In genomic region chr5:118259152-118259551, GRCm38 (mm10) we compare ENCODE assay signal across 13 mouse cellular contexts. TPM values are rescaled to one million over a fixed set of nuclear protein-coding genes. Genes with fewer than 3 reads are reported as not detected.
A peak's percentile ranks its signal among the peaks of the same experiment; 100 is the strongest.
DNase-seq lines count a peak whose midpoint lies in the region; ATAC-seq and TF ChIP-seq lines count a peak whose summit lies in the region.
"Had no signal": no experiment of that assay in that cellular context is flagged by ENCODE, and none has a peak within 500 bp of the region (broad histone marks: within the 10 kb centered on the region; RNA-seq: fewer than 3 reads in every experiment).

No protein-coding gene starts in this region.

- 0 out of 2 replicates have a peak overlapping the region, but pooled peaks have one; percentile 24 for H3K27ac ChIP-seq in heart, embryonic 13.5 days (replicated peaks)
- 0 out of 2 replicates have a peak overlapping the region, but pooled peaks have one; percentile 42 for H3K27ac ChIP-seq in lung, embryonic 14.5 days (ENCODE audit: low read depth)
- no peak overlapping the region for H3K27ac ChIP-seq in thymus, adult 2 months (ENCODE audit: control insufficient read depth, insufficient read depth, low read length)
- H3K27ac ChIP-seq: kidney, postnatal 0 days; limb, embryonic 15.5 days; stomach, postnatal 0 days had no signal

- WGBS in heart, embryonic 13.5 days = 66% methylated on average over 6 of the region's 6 CpGs
- 53% methylated on average over 6 of the region's 6 CpGs for WGBS in lung, embryonic 14.5 days
- 82% methylated on average over 6 of the region's 6 CpGs for WGBS in thymus, adult 2 months

- H3K4me3 ChIP-seq in heart, embryonic 13.5 days = no peak overlapping the region
- H3K4me3 ChIP-seq in lung, embryonic 14.5 days (ENCODE audit: low read depth, low read length) = no peak overlapping the region
- H3K4me3 ChIP-seq in thymus, adult 2 months (ENCODE audit: control insufficient read depth, insufficient read depth, low read length) = no peak overlapping the region
- H3K4me3 ChIP-seq: limb, embryonic 15.5 days had no signal

- no peak for DNase-seq in heart, adult 8-10 months (ENCODE audit: low spot score)
- DNase-seq in lung, embryonic 14.5 days = peak; percentile 29
- DNase-seq in lung, postnatal 25 days (ENCODE audit: low spot score) = no peak
- DNase-seq in brain, embryonic 14.5 days (ENCODE audit: low read depth) = peak; percentile 63
- DNase-seq in layer of hippocampus, postnatal 14 days (ENCODE audit: low spot score in 2 of 2) = peak; percentile 22 to 50
- DNase-seq in thymus, adult 2 months = no peak

- H3K27me3 ChIP-seq in heart, embryonic 13.5 days (replicated peaks) = no peaks in the 10 kb centered on the region
- no peaks in the 10 kb centered on the region for H3K27me3 ChIP-seq in lung, embryonic 14.5 days (ENCODE audit: insufficient read depth, low read length)
- no peaks in the 10 kb centered on the region for H3K27me3 ChIP-seq in thymus, adult 2 months (ENCODE audit: control insufficient read depth, insufficient read depth, low read length)
- H3K27me3 ChIP-seq: limb, embryonic 15.5 days had no signal

- TF ChIP-seq POLR2A in brain, embryonic 14.5 days (IDR thresholded peaks at IDR 0.05; ENCODE audit: borderline replicate concordance, extremely low read depth, insufficient read depth, insufficient read length, poor library complexity, severe bottlenecking) = no peak
- no peak for TF ChIP-seq POLR2A in thymus, adult 2 months (IDR thresholded peaks at IDR 0.05; ENCODE audit: control insufficient read depth, extremely low read depth, insufficient read depth, low read length, poor library complexity)

- no peak overlapping the region for H3K4me2 ChIP-seq in heart, embryonic 13.5 days
- H3K4me2 ChIP-seq in lung, embryonic 14.5 days = no peak overlapping the region
- H3K4me2 ChIP-seq: heart, embryonic 11.5 days; limb, embryonic 15.5 days had no signal

- H3K36me3 ChIP-seq in heart, embryonic 13.5 days = peaks cover 76% of the 10 kb centered on the region
- peaks cover 56% of the 10 kb centered on the region for H3K36me3 ChIP-seq in lung, embryonic 14.5 days (ENCODE audit: insufficient read depth)
- peaks cover 17% of the 10 kb centered on the region for H3K36me3 ChIP-seq in thymus, adult 2 months (ENCODE audit: control insufficient read depth, insufficient read depth, low read length)

- H3K4me1 ChIP-seq in heart, embryonic 13.5 days = peaks cover 13% of the 10 kb centered on the region
- H3K4me1 ChIP-seq in lung, embryonic 14.5 days (ENCODE audit: insufficient read depth) = 0 out of 2 replicates have a peak, but pooled peaks cover 7% of the 10 kb centered on the region
- no peaks in the 10 kb centered on the region for H3K4me1 ChIP-seq in thymus, adult 2 months (replicated peaks; ENCODE audit: control insufficient read depth, insufficient read depth, low read length)
- H3K4me1 ChIP-seq: limb, embryonic 15.5 days had no signal

- no peak overlapping the region for H3K9ac ChIP-seq in heart, embryonic 13.5 days
- no peak overlapping the region for H3K9ac ChIP-seq in lung, embryonic 14.5 days
- H3K9ac ChIP-seq: limb, embryonic 15.5 days had no signal

- H3K9me3 ChIP-seq in heart, embryonic 13.5 days = no peaks in the 10 kb centered on the region
- no peaks in the 10 kb centered on the region for H3K9me3 ChIP-seq in lung, embryonic 14.5 days (ENCODE audit: low read depth, low read length)
- H3K9me3 ChIP-seq: limb, embryonic 15.5 days had no signal

- no peak for ATAC-seq in heart, embryonic 13.5 days (ENCODE audit: extremely low read depth, insufficient number of reproducible peaks, low FRiP score, low TSS enrichment)
- no peak for ATAC-seq in lung, embryonic 14.5 days (ENCODE audit: insufficient read depth)
- no peak for ATAC-seq in megakaryocyte-erythroid progenitor cell, adult 5-6 weeks (replicated peaks; ENCODE audit: low FRiP score, low TSS enrichment, poor library complexity, severe bottlenecking)
- ATAC-seq: CD4-positive, CD25-positive, alpha-beta regulatory T cell, adult 4 months had no signal

- no peak for TF ChIP-seq CTCF in lung, embryonic 14.5 days (IDR thresholded peaks at IDR 0.05; ENCODE audit: low read depth)
- no peak for TF ChIP-seq CTCF in brain, embryonic 14.5 days (IDR thresholded peaks at IDR 0.05; ENCODE audit: borderline replicate concordance, extremely low read depth, insufficient read depth, insufficient read length)
- no peak for TF ChIP-seq CTCF in thymus, adult 2 months (IDR thresholded peaks at IDR 0.05; ENCODE audit: borderline replicate concordance, control insufficient read depth, extremely low read depth, insufficient read depth, low read length, poor library complexity)

RNA-seq across cellular contexts. Expression of gene 2410131K14Rik, which starts 14.1 kb away (rescaled TPM):
- 6.1 and 6.5 TPM in 2 replicates for polyA plus RNA-seq in heart, embryonic 13.5 days (2015; fragmentation: Nextera tagmentation; extraction: Ambion mirVana)
- 10 to 100 TPM in 1 of 4 experiments, 1 to 10 TPM in 3; 9.2 to 11.5 (median 9.7) TPM for total RNA-seq in heart, adult 8-10 months (2022)
- 9.7 and 9.9 TPM in 2 replicates for polyA plus RNA-seq in lung, embryonic 14.5 days (2014; fragmentation: Nextera tagmentation; extraction: Ambion mirVana)
- 20.2 and 22.7 TPM in 2 replicates for polyA plus RNA-seq in brain, embryonic 14.5 days (2012; rRNA removed)
- total RNA-seq in layer of hippocampus, postnatal 14 days (2021) = 10 to 100 TPM; 15.1 to 15.9 TPM
- 0.92 and 1.0 TPM in 2 replicates for total RNA-seq in megakaryocyte-erythroid progenitor cell, adult 5-6 weeks (2014; fragmentation: Nextera tagmentation)
- total RNA-seq in megakaryocyte-erythroid progenitor cell, adult 5-6 weeks (2017) = 1.4 and 2.1 TPM in 2 replicates
- 8.7 and 10.8 TPM in 2 replicates for polyA plus RNA-seq in thymus, adult 2 months (2012; rRNA removed)

RNA-seq across cellular contexts. Expression of gene Rnft2, which starts 14.2 kb away (rescaled TPM):
- 0.92 and 2.2 TPM in 2 replicates for polyA plus RNA-seq in heart, embryonic 13.5 days (2015; fragmentation: Nextera tagmentation; extraction: Ambion mirVana)
- total RNA-seq in heart, adult 8-10 months (2022) = 1 to 10 TPM; 1.8 to 2.3 (median 2.0) TPM
- polyA plus RNA-seq in lung, embryonic 14.5 days (2014; fragmentation: Nextera tagmentation; extraction: Ambion mirVana) = 3.0 and 3.4 TPM in 2 replicates
- polyA plus RNA-seq in brain, embryonic 14.5 days (2012; rRNA removed) = 79.6 and 97.9 TPM in 2 replicates
- 10 to 100 TPM; 84.9 to 92.1 TPM for total RNA-seq in layer of hippocampus, postnatal 14 days (2021)
- not detected in 2 replicates for total RNA-seq in megakaryocyte-erythroid progenitor cell, adult 5-6 weeks (2014; fragmentation: Nextera tagmentation)
- total RNA-seq in megakaryocyte-erythroid progenitor cell, adult 5-6 weeks (2017) = not detected in 2 replicates
- polyA plus RNA-seq in thymus, adult 2 months (2012; rRNA removed) = 2.0 and 2.7 TPM in 2 replicates
- polyA plus RNA-seq: CD4-positive, CD25-positive, alpha-beta regulatory T cell, adult 4 months had no signal

Comparison
In these comparisons a context has a peak if more than half of its experiments do, and no peak if none do; other contexts are left out.
1. DNase-seq: peak in lung, embryonic 14.5 days (single experiment), brain, embryonic 14.5 days (single experiment) and layer of hippocampus, postnatal 14 days (2 of 2); none in heart, adult 8-10 months (single experiment), lung, postnatal 25 days (single experiment) and thymus, adult 2 months (single experiment).
2. RNA of gene Rnft2, which starts 14.2 kb away (polyA plus RNA-seq): 79.6 to 97.9 TPM in brain, embryonic 14.5 days; 3.0 to 3.4 TPM in lung, embryonic 14.5 days, 0.92 to 2.2 TPM in heart, embryonic 13.5 days and 2.0 to 2.7 TPM in thymus, adult 2 months; every median in the first group is over 10 times any median in the second.